Mouse (Mus musculus) spleen, adult 2 months (tissue): Measurements from ENCODE around the gene Tmpo.

Source experiments
- CTCF ChIP-seq: fragments of 200-500 bp; IDR thresholded peaks from 2 replicates; pipeline ENCODE4 v1.5.1; 2011; ENCODE audit warnings: mild to moderate bottlenecking, inconsistent platforms; ENCODE audit not compliant: insufficient read depth, insufficient read length, insufficient replicate concordance; ENCODE audit errors: extremely low read depth
- POLR2A ChIP-seq: fragments of 200-500 bp; IDR thresholded peaks from 2 replicates; pipeline ENCODE4 v1.6.1; 2011; ENCODE audit warnings: low read depth, low read length, inconsistent platforms

DNA sequence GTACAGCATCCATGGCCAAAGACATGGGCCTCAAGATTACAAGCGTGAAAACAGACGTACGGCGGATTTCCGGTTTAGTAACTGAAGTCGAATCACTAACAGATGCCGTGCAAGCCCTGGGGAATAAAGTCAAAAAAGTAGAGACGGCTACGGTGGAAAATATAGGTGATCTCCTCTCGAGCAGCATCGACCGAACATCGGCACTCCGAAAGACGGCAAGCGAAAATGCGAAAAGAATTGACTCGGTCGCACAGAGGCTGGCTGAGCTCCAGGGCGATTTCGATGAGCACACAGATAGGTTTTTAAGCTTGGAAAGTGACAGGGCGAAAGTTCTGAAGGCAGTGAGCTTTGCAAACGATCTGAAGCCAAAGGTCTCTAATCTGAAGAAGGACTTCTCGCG, 79.2 kb downstream of the Tmpo start:
- TF ChIP-seq CTCF (no peak), POLR2A (no peak)
